Mouse (Mus musculus) E14TG2a.4 (cell line): ENCODE measurements at regions not wholly inside any gene's neighbourhood (a gene's known extent, or its start where the extent isn't known, plus 50 kb on each side); places are given as distances from the start of the nearest gene placed in this dataset.

Experiments used
- H3K27me3 ChIP-seq: 2 replicates; pipeline ENCODE4 v1.6.1; 2014; ENCODE audit warnings: low read length, control low read depth; ENCODE audit not compliant: insufficient read depth
- H3K36me3 ChIP-seq: 2 replicates; pipeline ENCODE4 v1.6.1; 2014; ENCODE audit warnings: low read length, control low read depth; ENCODE audit not compliant: insufficient read depth
- H3K4me1 ChIP-seq: replicated peaks from 2 replicates; pipeline ENCODE4 v1.6.1; 2014; ENCODE audit warnings: low read depth, low read length, control low read depth
- H3K4me3 ChIP-seq: replicated peaks from 2 replicates; pipeline ENCODE4 v1.5.1; 2014; ENCODE audit warnings: mild to moderate bottlenecking, low read length
- H3K9me3 ChIP-seq: 2 replicates; pipeline ENCODE4 v1.6.1; 2014; ENCODE audit warnings: low read length, control low read depth
- CTCF ChIP-seq: conservative IDR thresholded peaks from 2 replicates; pipeline ENCODE4 v1.5.1; 2014; ENCODE audit warnings: low read length
- NANOG ChIP-seq: IDR thresholded peaks from 2 replicates; pipeline ENCODE4 v1.6.1; 2014; ENCODE audit warnings: borderline replicate concordance, low read length, mixed read lengths
- POU5F1 ChIP-seq: IDR thresholded peaks from 2 replicates; pipeline ENCODE4 v1.6.1; 2014; ENCODE audit warnings: low read length, borderline replicate concordance

GRCm38 (mm10) chr12:77140141-77140540, 97.8 kb upstream of the Fut8 start:
- Histone ChIP-seq H3K36me3 (no peaks in the 10 kb centered on the region), H3K4me3 (no peak overlapping the region), H3K9me3 (no peaks in the 10 kb centered on the region), H3K27me3 (no peaks in the 10 kb centered on the region; the same call in 1 of the 2 replicates), H3K4me1 (peaks cover 13% of the 10 kb centered on the region)
- TF ChIP-seq CTCF (no peak), NANOG (no peak), POU5F1 (no peak)

- no peaks in the 10 kb centered on the region for H3K9me3 ChIP-seq
- TF ChIP-seq POU5F1 = no peak
- no peak for TF ChIP-seq NANOG
- no peak for TF ChIP-seq CTCF
- H3K27me3 ChIP-seq = no peaks in the 10 kb centered on the region; the same call in 1 of the 2 replicates
- H3K36me3 ChIP-seq = no peaks in the 10 kb centered on the region
- peaks cover 13% of the 10 kb centered on the region for H3K4me1 ChIP-seq
- H3K4me3 ChIP-seq = no peak overlapping the region
These were observed 98.2 kb upstream of the Fut8 start for GRCm38 (mm10) chr12:77139718-77140117.

GRCm38 (mm10) chr12:77138506-77139201, 99.3 kb upstream of the Fut8 start:
- no peaks in the 10 kb centered on the region; the same call in 1 of the 2 replicates for H3K27me3 ChIP-seq
- TF ChIP-seq NANOG = no peak
- no peak for TF ChIP-seq CTCF
- TF ChIP-seq POU5F1 = no peak

GRCm38 (mm10) chr12:77137291-77137830, 100.6 kb upstream of the Fut8 start:
- 0 out of 2 replicates have a peak, but pooled peaks cover 2% of the 10 kb centered on the region for H3K4me1 ChIP-seq
- no peak overlapping the region for H3K4me3 ChIP-seq
- no peak for TF ChIP-seq CTCF
- TF ChIP-seq POU5F1 = no peak
- no peak for TF ChIP-seq NANOG
- H3K9me3 ChIP-seq = no peaks in the 10 kb centered on the region
- no peaks in the 10 kb centered on the region for H3K36me3 ChIP-seq
- no peaks in the 10 kb centered on the region; the same call in 1 of the 2 replicates for H3K27me3 ChIP-seq

More at GRCm38 (mm10) chr12:77138506-77139201, 99.3 kb upstream of the Fut8 start:
- Histone ChIP-seq H3K36me3 (no peaks in the 10 kb centered on the region), H3K9me3 (no peaks in the 10 kb centered on the region), H3K4me3 (no peak overlapping the region), H3K4me1 (peaks cover 9% of the 10 kb centered on the region)

GRCm38 (mm10) chr12:77135661-77136060, 102.3 kb upstream of the Fut8 start:
- no peak overlapping the region for H3K4me3 ChIP-seq
- no peak for TF ChIP-seq CTCF
- TF ChIP-seq NANOG = no peak
- TF ChIP-seq POU5F1 = no peak
- H3K36me3 ChIP-seq = no peaks in the 10 kb centered on the region
- no peaks in the 10 kb centered on the region for H3K4me1 ChIP-seq
- no peaks in the 10 kb centered on the region; the same call in 1 of the 2 replicates for H3K27me3 ChIP-seq
- H3K9me3 ChIP-seq = no peaks in the 10 kb centered on the region

- Histone ChIP-seq H3K27me3 (no peaks in the 10 kb centered on the region), H3K4me3 (no peak overlapping the region), H3K4me1 (no peaks in the 10 kb centered on the region), H3K36me3 (no peaks in the 10 kb centered on the region), H3K9me3 (no peaks in the 10 kb centered on the region)
- TF ChIP-seq NANOG (no peak), POU5F1 (no peak), CTCF (no peak)
These were observed 102.9 kb upstream of the Fut8 start for GRCm38 (mm10) chr12:77135067-77135466.

GRCm38 (mm10) chr12:77134306-77135010, 103.5 kb upstream of the Fut8 start:
- Histone ChIP-seq H3K4me1 (no peaks in the 10 kb centered on the region), H3K4me3 (no peak overlapping the region), H3K9me3 (no peaks in the 10 kb centered on the region), H3K36me3 (no peaks in the 10 kb centered on the region), H3K27me3 (no peaks in the 10 kb centered on the region)
- TF ChIP-seq CTCF (no peak), NANOG (no peak), POU5F1 (no peak)
